Mouse (Mus musculus): ENCODE measurements at regions not wholly inside any gene's neighbourhood (a gene's known extent, or its start where the extent isn't known, plus 50 kb on each side); places are given as distances from the start of the nearest gene placed in this dataset.

DNA sequence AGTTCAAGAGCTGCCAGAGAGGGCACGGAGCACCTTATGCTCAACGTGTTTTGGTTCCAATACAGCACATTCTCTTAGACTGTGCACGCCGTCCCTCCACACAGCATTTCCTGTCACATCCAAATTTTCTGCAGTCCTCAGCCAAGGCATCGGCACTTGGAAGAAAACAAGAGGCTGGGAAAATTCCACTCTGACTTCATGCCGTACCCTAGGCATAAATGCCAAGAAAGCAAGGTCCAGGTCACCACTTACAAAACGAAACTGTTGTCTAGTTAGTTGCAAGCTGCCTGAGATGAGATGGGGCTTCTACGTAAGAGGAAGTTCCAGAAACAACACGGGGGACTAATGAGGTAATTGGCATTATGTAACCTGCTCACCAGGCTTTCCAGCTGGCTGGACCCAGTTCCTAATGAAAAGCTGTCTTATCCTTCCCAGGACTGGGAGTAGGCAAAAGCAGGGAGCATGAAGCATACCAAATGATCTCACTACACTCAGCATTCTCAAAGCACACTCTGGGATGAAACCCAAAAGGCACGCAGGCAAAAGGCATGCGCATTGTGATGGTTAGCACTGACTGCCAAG is 427.8 kb upstream of the Kif2a start:
- Histone ChIP-seq H3K36me3 (ENCODE audit: control insufficient read depth, insufficient read depth, low read length) (no peaks in the 10 kb centered on the region), H3K27me3 (ENCODE audit: control insufficient read depth, insufficient read depth, low read length) (no peaks in the 10 kb centered on the region), H3K27ac (ENCODE audit: low read depth, low read length) (no peak overlapping the region), H3K9ac (ENCODE audit: low read depth, low read length) (no peak overlapping the region), H3K4me1 (ENCODE audit: control insufficient read depth, insufficient read depth, low read length) (no peaks in the 10 kb centered on the region), H3K9me3 (ENCODE audit: control insufficient read depth, low read length) (no peaks in the 10 kb centered on the region), H3K4me2 (replicated peaks; ENCODE audit: low read depth, low read length) (no peak overlapping the region), H3K4me3 (ENCODE audit: low read length) (no peak overlapping the region)
- no peak for ATAC-seq (ENCODE audit: low FRiP score, low TSS enrichment)
- WGBS: 76% methylated on average over 11 of the region's 11 CpGs

DNA sequence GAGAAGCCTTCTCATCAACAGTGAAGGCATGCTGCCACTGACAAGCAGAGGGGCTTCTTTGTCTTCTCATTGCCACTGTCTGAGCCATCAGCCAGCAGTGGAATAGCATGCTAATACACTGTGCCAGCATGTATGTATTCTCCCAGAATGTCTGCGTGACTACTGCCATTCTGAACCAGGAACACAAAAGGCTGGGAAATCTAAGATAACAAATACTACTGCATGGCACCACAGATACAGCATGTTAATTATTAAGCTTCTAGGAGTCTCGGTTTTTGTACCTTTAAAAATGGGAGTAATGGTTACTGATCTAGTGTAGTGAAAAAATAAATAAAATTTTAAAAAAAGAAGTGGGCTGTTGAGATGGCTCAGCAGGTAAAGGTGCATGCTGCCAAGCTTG is 425.9 kb upstream of the Kif2a start:
- no peak overlapping the region for H3K4me2 ChIP-seq (replicated peaks; ENCODE audit: low read depth, low read length)
- no peak for ATAC-seq (ENCODE audit: low FRiP score, low TSS enrichment)
- H3K4me1 ChIP-seq (ENCODE audit: control insufficient read depth, insufficient read depth, low read length): no peaks in the 10 kb centered on the region
- H3K9ac ChIP-seq (ENCODE audit: low read depth, low read length): no peak overlapping the region
- H3K27ac ChIP-seq (ENCODE audit: low read depth, low read length): no peak overlapping the region
- H3K4me3 ChIP-seq (ENCODE audit: low read length): no peak overlapping the region
- no peaks in the 10 kb centered on the region for H3K27me3 ChIP-seq (ENCODE audit: control insufficient read depth, insufficient read depth, low read length)
- no peaks in the 10 kb centered on the region for H3K36me3 ChIP-seq (ENCODE audit: control insufficient read depth, insufficient read depth, low read length)
- H3K9me3 ChIP-seq (ENCODE audit: control insufficient read depth, low read length): no peaks in the 10 kb centered on the region
- 77% methylated on average over 2 of the region's 2 CpGs for WGBS

GRCm38 (mm10) chr13:107419363-107420155 is 397.6 kb upstream of the Kif2a start:
- H3K27me3 ChIP-seq (ENCODE audit: control insufficient read depth, insufficient read depth, low read length): no peaks in the 10 kb centered on the region
- 84% methylated on average over 3 of the region's 3 CpGs for WGBS

GRCm38 (mm10) chr13:107410267-107410666 is 388.3 kb upstream of the Kif2a start:
- Histone ChIP-seq H3K9ac (ENCODE audit: low read depth, low read length) (no peak overlapping the region), H3K9me3 (ENCODE audit: control insufficient read depth, low read length) (no peaks in the 10 kb centered on the region), H3K4me2 (replicated peaks; ENCODE audit: low read depth, low read length) (no peak overlapping the region), H3K4me3 (ENCODE audit: low read length) (no peak overlapping the region), H3K27ac (ENCODE audit: low read depth, low read length) (no peak overlapping the region), H3K36me3 (ENCODE audit: control insufficient read depth, insufficient read depth, low read length) (no peaks in the 10 kb centered on the region), H3K27me3 (ENCODE audit: control insufficient read depth, insufficient read depth, low read length) (no peaks in the 10 kb centered on the region), H3K4me1 (ENCODE audit: control insufficient read depth, insufficient read depth, low read length) (no peaks in the 10 kb centered on the region)
- ATAC-seq (ENCODE audit: low FRiP score, low TSS enrichment): no peak

More at GRCm38 (mm10) chr13:107419363-107420155, 397.6 kb upstream of the Kif2a start:
- Histone ChIP-seq H3K4me2 (replicated peaks; ENCODE audit: low read depth, low read length) (no peak overlapping the region), H3K27ac (ENCODE audit: low read depth, low read length) (no peak overlapping the region), H3K36me3 (ENCODE audit: control insufficient read depth, insufficient read depth, low read length) (no peaks in the 10 kb centered on the region), H3K4me1 (ENCODE audit: control insufficient read depth, insufficient read depth, low read length) (no peaks in the 10 kb centered on the region), H3K4me3 (ENCODE audit: low read length) (no peak overlapping the region), H3K9ac (ENCODE audit: low read depth, low read length) (no peak overlapping the region), H3K9me3 (ENCODE audit: control insufficient read depth, low read length) (no peaks in the 10 kb centered on the region)
- ATAC-seq (ENCODE audit: low FRiP score, low TSS enrichment): no peak

GRCm38 (mm10) chr13:107407674-107408026 is 385.7 kb upstream of the Kif2a start:
- Histone ChIP-seq H3K36me3 (ENCODE audit: control insufficient read depth, insufficient read depth, low read length) (no peaks in the 10 kb centered on the region), H3K9me3 (ENCODE audit: control insufficient read depth, low read length) (no peaks in the 10 kb centered on the region), H3K9ac (ENCODE audit: low read depth, low read length) (no peak overlapping the region), H3K4me1 (ENCODE audit: control insufficient read depth, insufficient read depth, low read length) (no peaks in the 10 kb centered on the region), H3K4me2 (replicated peaks; ENCODE audit: low read depth, low read length) (no peak overlapping the region), H3K27ac (ENCODE audit: low read depth, low read length) (no peak overlapping the region), H3K27me3 (ENCODE audit: control insufficient read depth, insufficient read depth, low read length) (no peaks in the 10 kb centered on the region), H3K4me3 (ENCODE audit: low read length) (no peak overlapping the region)
- 65% methylated on average over 5 of the region's 5 CpGs for WGBS
- no peak for ATAC-seq (ENCODE audit: low FRiP score, low TSS enrichment)

DNA sequence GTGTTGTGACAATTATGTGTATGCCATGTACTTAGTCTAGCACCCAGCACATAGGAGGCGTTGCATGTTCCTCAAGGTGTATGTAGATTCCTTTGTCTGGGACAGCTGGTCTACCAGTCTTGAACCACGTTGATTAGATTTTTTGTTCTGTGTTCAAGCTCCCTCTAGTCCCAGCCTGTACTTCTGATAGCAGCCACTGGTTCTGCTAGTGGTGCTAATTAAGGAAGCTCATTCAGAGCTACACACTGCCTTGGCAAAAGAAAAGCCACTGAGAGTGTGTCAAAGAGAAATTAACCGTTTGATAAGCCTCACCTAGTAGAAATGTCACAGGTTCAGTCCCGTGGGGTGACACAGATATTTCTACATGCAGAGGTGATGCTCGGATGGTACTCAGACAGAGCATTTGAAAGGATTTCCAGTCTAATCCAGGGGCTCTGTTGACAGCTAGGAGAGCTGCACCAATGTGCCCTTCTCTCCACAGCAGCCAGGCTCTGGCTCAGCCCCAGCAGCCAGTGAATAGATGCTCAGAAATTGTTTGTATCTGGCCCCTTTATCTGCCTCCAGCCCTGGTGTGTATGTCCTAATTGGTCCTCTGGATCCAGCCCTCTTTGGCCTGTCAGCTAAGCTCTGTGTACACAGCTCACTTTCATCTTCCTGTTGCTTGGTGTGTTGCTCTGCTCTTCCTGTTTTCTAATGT is 385.2 kb upstream of the Kif2a start:
- Histone ChIP-seq H3K27ac (ENCODE audit: low read depth, low read length) (no peak overlapping the region), H3K9ac (ENCODE audit: low read depth, low read length) (no peak overlapping the region), H3K9me3 (ENCODE audit: control insufficient read depth, low read length) (no peaks in the 10 kb centered on the region), H3K4me3 (ENCODE audit: low read length) (no peak overlapping the region), H3K36me3 (ENCODE audit: control insufficient read depth, insufficient read depth, low read length) (no peaks in the 10 kb centered on the region), H3K27me3 (ENCODE audit: control insufficient read depth, insufficient read depth, low read length) (no peaks in the 10 kb centered on the region), H3K4me2 (replicated peaks; ENCODE audit: low read depth, low read length) (no peak overlapping the region), H3K4me1 (ENCODE audit: control insufficient read depth, insufficient read depth, low read length) (no peaks in the 10 kb centered on the region)
- WGBS: 85% methylated on average over 5 of the region's 5 CpGs
- no peak for ATAC-seq (ENCODE audit: low FRiP score, low TSS enrichment)

DNA sequence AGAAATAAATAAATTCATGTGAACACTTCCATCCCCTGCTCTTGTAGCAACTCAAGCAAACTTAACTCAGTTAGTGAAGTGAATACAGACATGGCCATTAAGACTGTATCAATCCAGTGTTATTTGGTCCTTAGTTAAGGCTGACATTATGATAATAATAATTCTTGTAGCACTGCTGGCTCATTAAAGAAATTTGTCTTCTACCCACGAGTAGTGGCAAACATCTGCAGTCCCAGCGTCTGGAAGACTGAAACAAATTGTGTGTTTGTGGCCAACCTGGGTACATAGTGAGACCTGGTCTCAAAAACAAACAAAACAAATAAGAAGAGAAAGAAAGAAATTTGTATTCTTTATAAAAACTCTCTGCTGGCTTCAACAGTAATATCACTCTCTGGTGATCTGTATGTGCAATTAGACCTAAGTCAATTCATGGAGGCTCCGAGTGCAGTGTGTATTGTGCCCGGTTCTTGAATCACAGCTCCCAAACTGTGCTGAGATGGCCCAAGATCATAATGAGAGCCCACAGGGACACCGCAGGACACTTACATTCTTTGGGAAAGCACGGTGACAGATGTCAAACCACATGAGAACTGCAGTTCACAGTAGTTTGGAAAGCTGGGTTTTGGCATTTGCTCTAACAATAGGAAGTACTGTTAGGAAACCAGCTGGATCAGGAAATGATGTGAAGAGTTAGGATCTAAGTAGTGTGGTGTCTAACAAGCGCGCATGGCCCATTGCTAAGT is 376.9 kb upstream of the Kif2a start:
- Histone ChIP-seq H3K27ac (ENCODE audit: low read depth, low read length) (no peak overlapping the region), H3K27me3 (ENCODE audit: control insufficient read depth, insufficient read depth, low read length) (no peaks in the 10 kb centered on the region), H3K4me1 (ENCODE audit: control insufficient read depth, insufficient read depth, low read length) (no peaks in the 10 kb centered on the region), H3K4me3 (ENCODE audit: low read length) (no peak overlapping the region), H3K36me3 (ENCODE audit: control insufficient read depth, insufficient read depth, low read length) (no peaks in the 10 kb centered on the region), H3K4me2 (replicated peaks; ENCODE audit: low read depth, low read length) (no peak overlapping the region), H3K9me3 (ENCODE audit: control insufficient read depth, low read length) (no peaks in the 10 kb centered on the region), H3K9ac (ENCODE audit: low read depth, low read length) (no peak overlapping the region)
- no peak for ATAC-seq (ENCODE audit: low FRiP score, low TSS enrichment)
- WGBS: 83% methylated on average over 8 of the region's 8 CpGs

DNA sequence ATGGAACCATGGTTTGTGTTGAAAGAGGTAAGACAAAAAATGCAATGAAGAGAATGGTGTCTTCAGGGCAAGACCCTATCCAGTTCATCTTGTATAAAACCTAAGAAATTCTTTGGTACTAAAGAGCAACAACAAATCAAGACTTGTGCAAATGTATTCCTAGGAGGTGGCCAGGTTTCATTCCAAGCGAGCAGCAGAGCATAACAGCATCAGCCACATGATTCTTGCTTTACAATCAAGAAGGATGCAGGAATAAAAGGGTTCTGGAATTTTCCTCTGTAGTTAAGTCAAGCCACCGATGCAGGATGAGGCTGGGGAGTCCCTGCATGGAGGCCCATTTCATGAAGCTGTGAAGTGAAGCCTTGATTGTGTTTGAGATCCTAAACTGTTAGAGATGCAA is 374.1 kb upstream of the Kif2a start:
- Histone ChIP-seq H3K9ac (ENCODE audit: low read depth, low read length) (no peak overlapping the region), H3K36me3 (ENCODE audit: control insufficient read depth, insufficient read depth, low read length) (no peaks in the 10 kb centered on the region), H3K4me2 (replicated peaks; ENCODE audit: low read depth, low read length) (no peak overlapping the region), H3K27me3 (ENCODE audit: control insufficient read depth, insufficient read depth, low read length) (no peaks in the 10 kb centered on the region), H3K27ac (ENCODE audit: low read depth, low read length) (no peak overlapping the region), H3K4me1 (ENCODE audit: control insufficient read depth, insufficient read depth, low read length) (no peaks in the 10 kb centered on the region), H3K4me3 (ENCODE audit: low read length) (no peak overlapping the region), H3K9me3 (ENCODE audit: control insufficient read depth, low read length) (no peaks in the 10 kb centered on the region)
- no peak for ATAC-seq (ENCODE audit: low FRiP score, low TSS enrichment)
- whole genome bisulfite sequencing: 86% methylated on average over 2 of the region's 2 CpGs

DNA sequence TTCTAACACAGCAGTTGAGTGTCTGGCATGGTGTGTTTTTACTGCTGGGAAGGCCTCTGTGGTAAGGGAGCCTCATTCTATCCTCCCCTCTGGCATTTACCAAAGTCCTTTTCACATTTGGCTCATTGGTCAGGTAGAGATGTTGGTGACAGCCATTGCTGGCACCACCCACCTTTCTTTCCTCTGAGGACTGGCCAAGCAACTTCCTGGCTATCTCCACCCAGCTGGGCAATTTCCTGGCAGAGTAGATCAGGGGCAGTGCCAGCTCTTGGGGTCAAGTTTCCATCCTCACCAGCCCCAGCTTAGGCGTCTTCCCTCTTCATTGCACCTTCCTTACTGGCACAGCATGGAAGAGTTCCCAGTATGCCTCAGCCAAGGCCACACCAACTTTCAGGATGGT is 372.5 kb upstream of the Kif2a start:
- WGBS: 84% methylated on average over 1 of the region's 1 CpGs

More for the DNA sequence above, 372.5 kb upstream of the Kif2a start:
- no peak for ATAC-seq (ENCODE audit: low FRiP score, low TSS enrichment)
- H3K4me3 ChIP-seq (ENCODE audit: low read length): no peak overlapping the region
- no peaks in the 10 kb centered on the region for H3K4me1 ChIP-seq (ENCODE audit: control insufficient read depth, insufficient read depth, low read length)
- no peaks in the 10 kb centered on the region for H3K27me3 ChIP-seq (ENCODE audit: control insufficient read depth, insufficient read depth, low read length)
- H3K36me3 ChIP-seq (ENCODE audit: control insufficient read depth, insufficient read depth, low read length): no peaks in the 10 kb centered on the region
- no peak overlapping the region for H3K4me2 ChIP-seq (replicated peaks; ENCODE audit: low read depth, low read length)
- H3K27ac ChIP-seq (ENCODE audit: low read depth, low read length): no peak overlapping the region
- H3K9me3 ChIP-seq (ENCODE audit: control insufficient read depth, low read length): no peaks in the 10 kb centered on the region
- no peak overlapping the region for H3K9ac ChIP-seq (ENCODE audit: low read depth, low read length)
